Mouse (Mus musculus): Measurements from ENCODE around the gene Phf23.

DNA sequence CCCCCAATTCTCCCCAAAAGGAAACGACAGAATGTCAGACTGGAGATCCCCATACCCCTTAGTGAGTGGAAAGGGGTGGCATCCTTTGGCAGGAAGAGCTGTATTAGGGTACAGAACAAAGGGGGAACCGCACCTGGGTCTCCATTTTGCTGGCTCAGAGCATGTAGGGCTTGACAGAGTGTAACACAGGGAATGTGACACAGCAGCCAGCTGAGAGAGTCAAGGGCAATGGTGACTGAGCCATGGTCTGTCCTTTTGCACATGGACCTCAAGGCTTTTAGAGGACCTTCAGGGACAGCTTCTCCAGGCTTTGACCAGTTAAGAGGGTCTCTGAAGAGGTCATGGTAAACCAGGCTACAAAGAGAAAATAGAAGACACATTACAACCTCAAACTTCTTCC lies 20.7 kb upstream of the Phf23 start:
- no peak for TF ChIP-seq CTCF (IDR thresholded peaks at IDR 0.05; ENCODE audit: control insufficient read depth, insufficient read depth, insufficient read length)
- no peak for TF ChIP-seq MAX (IDR thresholded peaks at IDR 0.05)
